Mouse (Mus musculus) stomach, postnatal 0 days (tissue): Measurements from ENCODE around the gene Ric1. TPM values are rescaled to one million over a fixed set of nuclear protein-coding genes. Genes with fewer than 3 reads are reported as not detected.

Experiments
- ATAC-seq: fragments of 200-750 bp; cut with Nextera tagmentation; 2 replicates; pipeline ENCODE4 v1.8.0; 2017; ENCODE audit not compliant: low FRiP score, low TSS enrichment
- DNase-seq: peaks from one replicate; pipeline ENCODE4 v3.0.0-alpha.2; 2016; ENCODE audit warnings: low spot score
- H3K27ac ChIP-seq: fragments of 300-500 bp; sonication (generic); replicated peaks from 2 replicates; pipeline ENCODE4 v1.5.1; 2014; ENCODE audit warnings: mild to moderate bottlenecking, control low read depth
- H3K27me3 ChIP-seq: fragments of 300-500 bp; sonication (generic); 2 replicates; pipeline ENCODE4 v1.6.1; 2014; ENCODE audit warnings: low read length; ENCODE audit not compliant: control insufficient read depth, insufficient read depth
- H3K36me3 ChIP-seq: fragments of 300-500 bp; sonication (generic); 2 replicates; pipeline ENCODE4 v1.6.1; 2014; ENCODE audit warnings: low read length, mixed read lengths; ENCODE audit not compliant: control insufficient read depth, insufficient read depth
- H3K4me1 ChIP-seq: fragments of 300-500 bp; sonication (generic); replicated peaks from 2 replicates; pipeline ENCODE4 v1.6.1; 2014; ENCODE audit warnings: antibody characterized with exemption; ENCODE audit not compliant: control insufficient read depth, insufficient read depth
- H3K4me2 ChIP-seq: fragments of 300-500 bp; sonication (generic); replicated peaks from 2 replicates; pipeline ENCODE4 v1.6.1; 2014; ENCODE audit warnings: low read depth, mild to moderate bottlenecking, control low read depth, moderate library complexity
- H3K4me3 ChIP-seq: fragments of 300-500 bp; sonication (generic); 2 replicates; pipeline ENCODE4 v1.5.1; 2014; ENCODE audit warnings: low read depth, low read length, control low read depth
- H3K9ac ChIP-seq: fragments of 300-500 bp; sonication (generic); 2 replicates; pipeline ENCODE4 v1.6.1; 2014; ENCODE audit warnings: mild to moderate bottlenecking, low read length, control low read depth, mixed read lengths
- H3K9me3 ChIP-seq: fragments of 300-500 bp; sonication (generic); 2 replicates; pipeline ENCODE4 v1.6.1; 2016; ENCODE audit warnings: low read length; ENCODE audit not compliant: control insufficient read depth
- CTCF ChIP-seq: IDR thresholded peaks from 2 replicates; pipeline ENCODE4 v1.5.1; 2016; ENCODE audit warnings: antibody characterized with exemption, low read depth, mild to moderate bottlenecking, moderate library complexity
- EP300 ChIP-seq: optimal IDR thresholded peaks from 2 replicates; pipeline ENCODE3; 2016; ENCODE audit warnings: antibody characterized with exemption
- WGBS: fragments of 180-500 bp; shearing (Covaris S2); extraction: QIAGEN DNeasy Blood & Tissue Kit; methylation state at CpG from one replicate; pipeline ENCODE4 v1.1.7; 2014; 5-methylcytosine and 5-hydroxymethylcytosine counted together
- polyA plus RNA-seq: library from polyadenylated mRNA; unstranded; fragments of >200 nt; fragmentation: Nextera tagmentation; extraction: Ambion mirVana; gene quantifications from 2 replicates; pipeline ENCODE4 v1.2.1, GENCODE M21; 2015

The Ric1 gene
- polyA plus RNA-seq, 1 experiment from 2014 or later = 7.6 TPM

DNA sequence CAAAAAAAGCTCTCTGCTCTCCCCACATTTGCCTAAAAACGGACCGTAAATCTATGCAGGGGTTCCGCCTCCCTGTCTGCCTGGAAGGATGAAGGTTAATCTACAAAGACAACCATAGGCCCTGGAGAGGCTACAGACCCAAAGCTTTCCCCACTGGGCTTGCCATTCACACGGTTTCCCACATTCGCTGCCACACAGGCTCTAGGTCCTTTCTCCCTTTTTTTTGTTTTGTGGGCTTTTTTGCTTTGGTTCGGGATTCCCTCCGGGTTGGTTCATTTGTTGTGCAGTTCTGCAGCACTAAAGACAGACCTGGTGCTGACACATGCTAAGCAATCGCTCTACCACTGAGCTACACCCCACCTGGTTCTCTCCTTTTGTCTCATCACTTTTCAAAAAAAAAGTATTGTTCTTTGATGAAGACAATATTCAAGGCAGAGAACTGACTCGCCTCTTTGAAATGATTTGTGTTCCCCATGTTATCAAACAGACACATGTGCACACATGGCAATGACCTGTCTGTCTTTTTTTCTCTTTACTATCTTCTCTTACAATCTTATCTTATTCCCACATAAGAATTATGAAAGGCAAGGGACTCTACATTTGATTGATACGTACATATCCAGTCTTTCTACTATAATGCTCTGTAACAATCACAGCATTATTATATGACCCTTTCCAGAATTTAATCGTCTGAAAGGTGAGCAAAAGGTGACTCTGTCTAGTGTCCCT is 121.3 kb downstream of the Ric1 start:
- WGBS = 89% methylated on average over 11 of the region's 11 CpGs
- Histone ChIP-seq H3K36me3 (no peaks in the 10 kb centered on the region), H3K27me3 (no peaks in the 10 kb centered on the region), H3K4me3 (no peak overlapping the region), H3K9ac (no peak overlapping the region), H3K4me1 (no peaks in the 10 kb centered on the region), H3K27ac (no peak overlapping the region), H3K4me2 (no peak overlapping the region), H3K9me3 (no peaks in the 10 kb centered on the region)
- no peak for TF ChIP-seq CTCF
- no peak for TF ChIP-seq EP300
- no peak for DNase-seq
- ATAC-seq = no peak

GRCm38 (mm10) chr19:29644747-29645146 is 122.7 kb downstream of the Ric1 start:
- no peak for DNase-seq
- Histone ChIP-seq H3K4me2 (no peak overlapping the region), H3K27me3 (no peaks in the 10 kb centered on the region), H3K9me3 (no peaks in the 10 kb centered on the region), H3K4me3 (no peak overlapping the region), H3K9ac (no peak overlapping the region), H3K27ac (no peak overlapping the region), H3K4me1 (no peaks in the 10 kb centered on the region), H3K36me3 (no peaks in the 10 kb centered on the region)
- ATAC-seq = no peak
- WGBS = 97% methylated on average over 6 of the region's 6 CpGs
- peak; percentile 50 for TF ChIP-seq CTCF
- TF ChIP-seq EP300 = no peak

GRCm38 (mm10) chr19:29647651-29648549 is 125.8 kb downstream of the Ric1 start, which contains the start of gene Ermp1:
Gene Ermp1, minus strand, starts transcription at chr19:29648415.
- TF ChIP-seq CTCF (peak; percentile 98), EP300 (no peak)
- ATAC-seq (peak; percentile 94), DNase-seq (peak; percentile 96)
- Histone ChIP-seq H3K9me3 (no peaks in the 10 kb centered on the region), H3K27ac (peak within 1 kb of the TSS; percentile 94), H3K4me2 (peak within 1 kb of the TSS; percentile 52), H3K9ac (peak within 1 kb of the TSS; percentile 90), H3K4me3 (peak within 1 kb of the TSS; percentile 95), H3K27me3 (no peaks in the 10 kb centered on the region), H3K4me1 (no peaks in the 10 kb centered on the region), H3K36me3 (no peaks in the 10 kb centered on the region)
- WGBS = under 1% methylated on average over 77 of the region's 90 CpGs

- Histone ChIP-seq H3K27me3 (no peaks in the 10 kb centered on the region), H3K4me2 (peak overlapping the region; percentile 52; the same call in 1 of the 2 replicates), H3K9ac (no peak overlapping the region), H3K4me3 (no peak overlapping the region), H3K4me1 (no peaks in the 10 kb centered on the region), H3K9me3 (no peaks in the 10 kb centered on the region), H3K27ac (0 out of 2 replicates have a peak overlapping the region, but pooled peaks have one; percentile 13), H3K36me3 (no peaks in the 10 kb centered on the region)
- ATAC-seq (no peak), DNase-seq (no peak)
- no peak for TF ChIP-seq EP300
- TF ChIP-seq CTCF = no peak
- WGBS = 28% methylated on average over 4 of the region's 4 CpGs
Measured at GRCm38 (mm10) chr19:29648550-29648914, 126.5 kb downstream of the Ric1 start.

DNA sequence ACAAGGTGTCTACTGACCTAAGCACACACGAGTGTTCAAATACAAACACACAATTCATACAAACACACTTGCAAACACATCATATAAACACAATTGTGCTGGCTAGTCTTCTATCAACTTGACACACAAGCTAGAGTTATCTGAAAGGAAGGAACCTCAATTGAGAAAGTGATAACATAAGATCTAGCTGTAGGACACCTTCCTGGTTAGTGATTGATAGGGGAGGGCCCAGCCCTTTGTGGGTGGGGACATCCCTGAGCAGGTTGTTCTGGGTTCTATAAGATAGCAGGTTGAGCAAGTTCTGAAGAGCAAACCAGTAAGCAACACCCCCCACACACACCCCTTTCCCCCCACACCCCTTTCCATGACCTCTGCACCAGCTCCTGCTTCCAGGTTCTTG is 127.6 kb downstream of the Ric1 start:
- WGBS = 52% methylated on average over 1 of the region's 1 CpGs
- H3K27ac ChIP-seq = no peak overlapping the region
- ATAC-seq = no peak

More for the DNA sequence above, 127.6 kb downstream of the Ric1 start:
- DNase-seq = no peak
- Histone ChIP-seq H3K4me3 (no peak overlapping the region), H3K27me3 (no peaks in the 10 kb centered on the region), H3K4me1 (no peaks in the 10 kb centered on the region), H3K36me3 (no peaks in the 10 kb centered on the region), H3K4me2 (no peak overlapping the region), H3K9me3 (no peaks in the 10 kb centered on the region), H3K9ac (no peak overlapping the region)
- TF ChIP-seq CTCF (no peak), EP300 (no peak)
